Mouse (Mus musculus) CH12.LX (cell line): ENCODE results near the gene Aig1. TPM values are rescaled to one million over a fixed set of nuclear protein-coding genes. Genes with fewer than 3 reads are reported as not detected.

Experiments
- DNase-seq: peaks from one replicate; pipeline ENCODE4 v3.0.0-alpha.2; 2013; ENCODE audit errors: extremely low read depth
- H3K27ac ChIP-seq: 2 replicates; pipeline ENCODE4 v1.5.1; 2012; ENCODE audit warnings: low read depth, mild to moderate bottlenecking, control low read depth, moderate library complexity; ENCODE audit not compliant: insufficient read depth
- H3K27me3 ChIP-seq: replicated peaks from 2 replicates; pipeline ENCODE3; 2012; ENCODE audit warnings: inconsistent platforms
- H3K36me3 ChIP-seq, 2 experiments: replicated peaks in 1 of 2; 2 replicates each; pipeline versions ENCODE3 to v1.6.1; 2012; ENCODE audit warnings: inconsistent platforms in 1 of 2, low read length in 1 of 2, mild to moderate bottlenecking in 1 of 2, mixed read lengths in 1 of 2, moderate library complexity in 1 of 2; ENCODE audit not compliant: control insufficient read depth in 1 of 2, insufficient read depth in 1 of 2
- H3K4me1 ChIP-seq, 2 experiments: 2 replicates each; pipeline ENCODE4 v1.6.1; 2012; ENCODE audit warnings: inconsistent platforms in 1 of 2, moderate library complexity in 1 of 2; ENCODE audit not compliant: insufficient read depth in 2 of 2, control insufficient read depth in 1 of 2
- H3K4me2 ChIP-seq: 2 replicates; pipeline ENCODE4 v1.6.1; 2012; ENCODE audit warnings: low read depth, mild to moderate bottlenecking, control low read depth; ENCODE audit not compliant: poor library complexity, insufficient read depth, severe bottlenecking
- H3K4me3 ChIP-seq, 3 experiments: fragments of 150-350 bp in 1 of 3; sonication (generic) in 1 of 3; replicated peaks in 1 of 3; 2 replicates each; pipeline versions ENCODE3 to v1.5.1; 2011 to 2012; ENCODE audit warnings: low read depth in 2 of 3, low read length in 2 of 3, mild to moderate bottlenecking in 2 of 3, moderate library complexity in 2 of 3, control low read depth in 1 of 3, improper control_type of control experiment in 1 of 3, inconsistent platforms in 1 of 3, mixed read lengths in 1 of 3; ENCODE audit not compliant: poor library complexity in 1 of 3
- H3K79me2 ChIP-seq: replicated peaks from 2 replicates; pipeline ENCODE4 v1.6.1; 2012; ENCODE audit warnings: mild to moderate bottlenecking, moderate library complexity; ENCODE audit not compliant: control insufficient read depth, poor library complexity, insufficient read depth, severe bottlenecking; ENCODE audit errors: extremely low read depth
- H3K9ac ChIP-seq: 2 replicates; pipeline ENCODE4 v1.6.1; 2012; ENCODE audit warnings: low read depth, mild to moderate bottlenecking, control low read depth, moderate library complexity; ENCODE audit not compliant: insufficient read depth
- H3K9me3 ChIP-seq: replicated peaks from 2 replicates; pipeline ENCODE3; 2012; ENCODE audit warnings: low read length, inconsistent platforms, mixed read lengths
- BHLHE40 ChIP-seq: IDR thresholded peaks from 2 replicates; pipeline ENCODE4 v1.6.1; 2011; ENCODE audit warnings: mild to moderate bottlenecking, low read depth, low read length, improper control_type of control experiment
- CHD1 ChIP-seq: IDR thresholded peaks from 2 replicates; pipeline ENCODE4 v1.6.1; 2012; ENCODE audit warnings: low read depth, low read length, improper control_type of control experiment, inconsistent platforms
- CHD2 ChIP-seq: IDR thresholded peaks from 2 replicates; pipeline ENCODE4 v1.6.1; 2011; ENCODE audit warnings: low read length, improper control_type of control experiment
- E2F4 ChIP-seq: IDR thresholded peaks from 2 replicates; pipeline ENCODE4 v1.6.1; 2011; ENCODE audit warnings: low read depth, low read length, improper control_type of control experiment; ENCODE audit not compliant: insufficient replicate concordance
- ELF1 ChIP-seq: IDR thresholded peaks from 2 replicates; pipeline ENCODE4 v1.6.1; 2014; ENCODE audit warnings: low read depth, mild to moderate bottlenecking, inconsistent platforms, low read length, improper control_type of control experiment
- IRF4 ChIP-seq: IDR thresholded peaks from 2 replicates; pipeline ENCODE4 v1.6.1; 2014; ENCODE audit warnings: low read depth, mild to moderate bottlenecking, inconsistent platforms, low read length, improper control_type of control experiment
- JUN ChIP-seq: IDR thresholded peaks from 2 replicates; pipeline ENCODE4 v1.6.1; 2011; ENCODE audit warnings: low read depth, mild to moderate bottlenecking, low read length, improper control_type of control experiment, moderate library complexity; ENCODE audit not compliant: insufficient read depth
- JUND ChIP-seq: conservative IDR thresholded peaks from 2 replicates; pipeline ENCODE4 v1.6.1; 2011; ENCODE audit warnings: low read depth, low read length, improper control_type of control experiment
- KAT2A ChIP-seq: IDR thresholded peaks from 2 replicates; pipeline ENCODE4 v1.6.1; 2012; ENCODE audit warnings: low read length, improper control_type of control experiment, inconsistent platforms; ENCODE audit not compliant: insufficient replicate concordance
- MAX ChIP-seq: IDR thresholded peaks from 2 replicates; pipeline ENCODE4 v1.6.1; 2011; ENCODE audit warnings: low read length, improper control_type of control experiment
- MEF2A ChIP-seq: IDR thresholded peaks from 2 replicates; pipeline ENCODE4 v1.6.1; 2014; ENCODE audit warnings: low read depth, mild to moderate bottlenecking, inconsistent platforms, low read length, improper control_type of control experiment, borderline replicate concordance
- MXI1 ChIP-seq: IDR thresholded peaks from 2 replicates; pipeline ENCODE4 v1.6.1; 2011; ENCODE audit warnings: mild to moderate bottlenecking, low read depth, low read length, improper control_type of control experiment
- PAX5 ChIP-seq: IDR thresholded peaks from 2 replicates; pipeline ENCODE4 v1.6.1; 2012; ENCODE audit warnings: low read length, inconsistent platforms, mixed read lengths
- POLR2A ChIP-seq: IDR thresholded peaks from 2 replicates; pipeline ENCODE4 v1.6.1; 2011; ENCODE audit warnings: low read depth, mild to moderate bottlenecking, improper control_type of control experiment, low read length
- POLR2AphosphoS2 ChIP-seq: IDR thresholded peaks from 2 replicates; pipeline ENCODE4 v1.6.1; 2011; ENCODE audit warnings: low read depth, low read length, improper control_type of control experiment
- RAD21 ChIP-seq: IDR thresholded peaks from 2 replicates; pipeline ENCODE4 v1.6.1; 2011; ENCODE audit warnings: low read depth, mild to moderate bottlenecking, low read length, improper control_type of control experiment, moderate library complexity
- RCOR1 ChIP-seq: conservative IDR thresholded peaks from 2 replicates; pipeline ENCODE4 v1.6.1; 2012; ENCODE audit warnings: low read depth, mild to moderate bottlenecking, inconsistent platforms, low read length, improper control_type of control experiment
- SIN3A ChIP-seq: IDR thresholded peaks from 2 replicates; pipeline ENCODE4 v1.6.1; 2012; ENCODE audit warnings: low read length, improper control_type of control experiment, inconsistent platforms
- ZC3H11A ChIP-seq: IDR thresholded peaks from 2 replicates; pipeline ENCODE4 v1.6.1; 2012; ENCODE audit warnings: low read depth, mild to moderate bottlenecking, inconsistent platforms, low read length, improper control_type of control experiment
- dilution Hi-C: fragments of 300-500 bp; cut with MboI; formaldehyde crosslinking; loops from 2 replicates; pipeline ENCODE4 v1.14.3; 2020; ENCODE audit warnings: low sequenced_read_pairs; ENCODE audit not compliant: extremely low pct_unique_long_range_greater_than_20kb, extremely low pct_ligation_motif_present
- in situ Hi-C: fragments of 300-500 bp; cut with MboI; formaldehyde crosslinking; loops from 3 replicates; pipeline ENCODE4 v1.14.3; 2019; ENCODE audit warnings: low sequenced_read_pairs, low pct_ligation_motif_present, low pct_unique_long_range_greater_than_20kb, mixed read lengths
- polyA plus RNA-seq: library from polyadenylated mRNA; unstranded; fragments of >175 nt; gene quantifications from 2 replicates; pipeline ENCODE4 v1.2.1, GENCODE M21; 2012; ENCODE audit warnings: low read depth; ENCODE audit not compliant: insufficient read length
- total RNA-seq, 2 experiments: library from RNA; depleted of rRNA; stranded (reverse); fragments of 300-350 nt in 1 of 2; fragments of >200 nt in 1 of 2; gene quantifications; 2 replicates each; pipeline ENCODE4 v1.2.3; 2012 to 2014

The Aig1 gene
- total and polyA plus RNA-seq, 3 experiments, result 1.6 to 10.8 (median 2.4) TPM

DNA sequence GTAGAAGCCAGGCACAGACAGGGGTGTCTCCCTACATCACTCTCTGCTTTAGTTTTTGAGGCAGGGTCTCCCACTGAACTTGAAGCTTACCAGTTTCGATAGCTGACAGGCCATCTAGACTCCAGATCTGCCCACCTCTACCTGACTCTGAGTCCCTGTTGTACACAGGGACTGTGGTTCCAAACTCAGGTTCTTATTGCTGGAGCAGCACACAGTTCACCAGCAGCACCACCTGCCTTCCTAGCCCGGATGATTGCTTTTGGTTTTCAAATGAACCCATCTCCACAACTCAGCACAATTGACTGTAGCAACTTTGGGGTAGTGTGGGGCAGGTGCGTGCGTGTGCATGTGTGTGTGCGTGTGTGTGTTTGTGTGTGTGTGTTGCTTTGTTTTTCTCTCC is 155.1 kb downstream of the Aig1 start:
- Histone ChIP-seq H3K4me1 (no peaks in the 10 kb centered on the region), H3K9me3 (no peaks in the 10 kb centered on the region), H3K36me3 (no peaks in the 10 kb centered on the region), H3K4me2 (no peak overlapping the region), H3K4me3 (no peak overlapping the region), H3K79me2 (no peaks in the 10 kb centered on the region), H3K27me3 (no peaks in the 10 kb centered on the region)
- DNase-seq, result no peak
- in situ Hi-C loops, result no loop called here
- TF ChIP-seq BHLHE40 (no peak), CHD2 (no peak), POLR2AphosphoS2 (no peak), RAD21 (no peak), KAT2A (no peak), POLR2A (no peak), ELF1 (no peak), RCOR1 (no peak)
- TF ChIP-seq, all 38 proteins: peak for 0
- dilution Hi-C loops, result no loop called here
- H3K27ac ChIP-seq, result no peak overlapping the region
- no peak overlapping the region for H3K9ac ChIP-seq

DNA sequence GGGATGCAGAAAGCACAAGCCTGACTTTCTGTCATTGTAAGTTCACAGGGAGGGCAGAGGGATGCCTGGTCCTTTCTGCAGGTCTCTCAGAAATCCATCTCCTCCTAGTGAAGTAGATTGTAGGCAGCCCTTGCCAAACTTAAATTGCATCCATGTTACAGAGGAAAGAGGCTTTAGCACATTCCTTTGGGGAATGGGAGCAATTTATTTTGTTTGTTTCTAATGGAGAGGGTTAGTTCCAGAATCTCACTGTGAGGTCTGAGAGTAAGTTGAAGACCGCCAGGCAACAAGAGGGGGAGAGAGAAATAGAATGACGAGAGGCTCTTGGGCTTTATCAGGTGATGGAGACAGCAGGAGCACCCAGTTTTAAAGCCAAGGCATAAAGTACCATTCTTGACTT is 155.7 kb downstream of the Aig1 start:
- dilution Hi-C loops, result no loop called here
- in situ Hi-C loops, result no loop called here
- Histone ChIP-seq H3K27me3 (no peaks in the 10 kb centered on the region), H3K36me3 (no peaks in the 10 kb centered on the region), H3K4me3 (no peak overlapping the region), H3K4me1 (no peaks in the 10 kb centered on the region), H3K4me2 (no peak overlapping the region), H3K79me2 (no peaks in the 10 kb centered on the region), H3K27ac (no peak overlapping the region), H3K9ac (no peak overlapping the region), H3K9me3 (no peaks in the 10 kb centered on the region)
- TF ChIP-seq MEF2A, result no peak
- TF ChIP-seq BHLHE40, result no peak
- TF ChIP-seq KAT2A, result no peak
- no peak for TF ChIP-seq IRF4
- TF ChIP-seq CHD1, result no peak
- TF ChIP-seq JUND, result no peak
- no peak for TF ChIP-seq RCOR1
- TF ChIP-seq ZC3H11A, result no peak
- TF ChIP-seq PAX5, result no peak
- no peak for TF ChIP-seq POLR2A
- TF ChIP-seq MXI1, result no peak
- TF ChIP-seq JUN, result no peak
- TF ChIP-seq CHD2, result no peak
- TF ChIP-seq E2F4, result no peak
- TF ChIP-seq SIN3A, result no peak
- no peak for TF ChIP-seq MAX
- no peak for DNase-seq
